Mouse (Mus musculus): ENCODE data around the gene Gm10065. TPM values are rescaled to one million over a fixed set of nuclear protein-coding genes. Genes with fewer than 3 reads are reported as not detected.
"Not testable (repeated sequence)": the region's sequence is repeated elsewhere in the genome, so short reads cannot be mapped to it uniquely, and the experiment has no call there.

Gm10065 gene
- polyA plus RNA-seq, 1 experiment from 2014 or later, result not detected

- DNase-seq (ENCODE audit: low spot score) (no peak), ATAC-seq (no peak)
- Histone ChIP-seq H3K4me2 (replicated peaks; ENCODE audit: low read depth, low read length) (no peak overlapping the region), H3K27ac (ENCODE audit: low read length) (no peak overlapping the region), H3K4me3 (ENCODE audit: low read depth, low read length) (no peak overlapping the region), H3K27me3 (replicated peaks; ENCODE audit: insufficient read depth, low read length) (no peaks in the 10 kb centered on the region), H3K36me3 (ENCODE audit: insufficient read depth, low read length) (no peaks in the 10 kb centered on the region), H3K9me3 (ENCODE audit: low read length) (no peaks in the 10 kb centered on the region), H3K9ac (replicated peaks; ENCODE audit: low read depth) (no peak overlapping the region), H3K4me1 (ENCODE audit: insufficient read depth, low read depth, low read length) (no peaks in the 10 kb centered on the region)
- no peak for TF ChIP-seq CTCF (IDR thresholded peaks at IDR 0.05)
- TF ChIP-seq EP300 (IDR thresholded peaks at IDR 0.05), result no peak
- WGBS, result 88% methylated on average over 1 of the region's 1 CpGs
Observed at GRCm38 (mm10) chr13:21486881-21487280, 7.6 kb upstream of the Gm10065 start.

- ATAC-seq (no peak), DNase-seq (ENCODE audit: low spot score) (no peak)
- Histone ChIP-seq H3K9ac (replicated peaks; ENCODE audit: low read depth) (no peak overlapping the region), H3K4me2 (replicated peaks; ENCODE audit: low read depth, low read length) (no peak overlapping the region), H3K4me1 (ENCODE audit: insufficient read depth, low read depth, low read length) (no peaks in the 10 kb centered on the region), H3K36me3 (ENCODE audit: insufficient read depth, low read length) (no peaks in the 10 kb centered on the region), H3K27me3 (replicated peaks; ENCODE audit: insufficient read depth, low read length) (no peaks in the 10 kb centered on the region), H3K4me3 (ENCODE audit: low read depth, low read length) (no peak overlapping the region), H3K27ac (ENCODE audit: low read length) (no peak overlapping the region), H3K9me3 (ENCODE audit: low read length) (no peaks in the 10 kb centered on the region)
- 44% methylated on average over 4 of the region's 4 CpGs for WGBS
- no peak for TF ChIP-seq CTCF (IDR thresholded peaks at IDR 0.05)
Observed at GRCm38 (mm10) chr13:21472427-21472826, 6.8 kb downstream of the Gm10065 start.

GRCm38 (mm10) chr13:21469097-21469496 is 10.1 kb downstream of the Gm10065 start:
- Histone ChIP-seq H3K9ac (replicated peaks; ENCODE audit: low read depth) (no peak overlapping the region), H3K9me3 (ENCODE audit: low read length) (no peaks in the 10 kb centered on the region), H3K27me3 (replicated peaks; ENCODE audit: insufficient read depth, low read length) (no peaks in the 10 kb centered on the region), H3K4me2 (replicated peaks; ENCODE audit: low read depth, low read length) (peak overlapping the region; percentile 91; the same call in 1 of the 2 replicates), H3K4me1 (ENCODE audit: insufficient read depth, low read depth, low read length) (no peaks in the 10 kb centered on the region), H3K27ac (ENCODE audit: low read length) (no peak overlapping the region), H3K36me3 (ENCODE audit: insufficient read depth, low read length) (no peaks in the 10 kb centered on the region), H3K4me3 (ENCODE audit: low read depth, low read length) (no peak overlapping the region)
- ATAC-seq (peak; percentile 29), DNase-seq (ENCODE audit: low spot score) (no peak)
- TF ChIP-seq CTCF (IDR thresholded peaks at IDR 0.05) (no peak), EP300 (IDR thresholded peaks at IDR 0.05) (no peak)
- WGBS, result 26% methylated on average over 9 of the region's 9 CpGs

- 2% methylated on average over 54 of the region's 54 CpGs for WGBS
- ATAC-seq, result peak; percentile 100
- Histone ChIP-seq H3K36me3 (ENCODE audit: insufficient read depth, low read length) (no peaks in the 10 kb centered on the region), H3K4me2 (replicated peaks; ENCODE audit: low read depth, low read length) (peak within 1 kb of the TSS; percentile 91), H3K27ac (ENCODE audit: low read length) (peak within 1 kb of the TSS; percentile 81), H3K4me3 (ENCODE audit: low read depth, low read length) (peak within 1 kb of the TSS; percentile 64), H3K9ac (replicated peaks; ENCODE audit: low read depth) (peak within 1 kb of the TSS; percentile 72), H3K4me1 (ENCODE audit: insufficient read depth, low read depth, low read length) (no peaks in the 10 kb centered on the region), H3K9me3 (ENCODE audit: low read length) (no peaks in the 10 kb centered on the region), H3K27me3 (replicated peaks; ENCODE audit: insufficient read depth, low read length) (no peaks in the 10 kb centered on the region)
- TF ChIP-seq EP300 (IDR thresholded peaks at IDR 0.05) (peak; percentile 42; the same call in 1 of the 2 replicates), CTCF (IDR thresholded peaks at IDR 0.05) (peak; percentile 12; the same call in 1 of the 2 replicates)
- peak; percentile 95 for DNase-seq (ENCODE audit: low spot score)
Observed at GRCm38 (mm10) chr13:21468061-21469019, 10.9 kb downstream of the Gm10065 start, which contains the start of gene Nkapl. Nkapl (minus strand) TSS chr13:21468509.

GRCm38 (mm10) chr13:21467336-21467735 is 11.9 kb downstream of the Gm10065 start:
- TF ChIP-seq EP300 (IDR thresholded peaks at IDR 0.05), result no peak
- no peak for TF ChIP-seq CTCF (IDR thresholded peaks at IDR 0.05)
- no peak for ATAC-seq
- WGBS, result 88% methylated on average over 10 of the region's 10 CpGs
- Histone ChIP-seq H3K27ac (ENCODE audit: low read length) (no peak overlapping the region), H3K4me2 (replicated peaks; ENCODE audit: low read depth, low read length) (no peak overlapping the region), H3K36me3 (ENCODE audit: insufficient read depth, low read length) (no peaks in the 10 kb centered on the region), H3K27me3 (replicated peaks; ENCODE audit: insufficient read depth, low read length) (no peaks in the 10 kb centered on the region), H3K9me3 (ENCODE audit: low read length) (no peaks in the 10 kb centered on the region), H3K9ac (replicated peaks; ENCODE audit: low read depth) (no peak overlapping the region), H3K4me3 (ENCODE audit: low read depth, low read length) (no peak overlapping the region), H3K4me1 (ENCODE audit: insufficient read depth, low read depth, low read length) (no peaks in the 10 kb centered on the region)
- DNase-seq (ENCODE audit: low spot score), result no peak

- not testable (repeated sequence) for H3K27ac ChIP-seq (ENCODE audit: low read length); ATAC-seq; H3K9ac ChIP-seq (replicated peaks; ENCODE audit: low read depth); H3K36me3 ChIP-seq (ENCODE audit: insufficient read depth, low read length); H3K27me3 ChIP-seq (replicated peaks; ENCODE audit: insufficient read depth, low read length); DNase-seq (ENCODE audit: low spot score); H3K4me1 ChIP-seq (ENCODE audit: insufficient read depth, low read depth, low read length); H3K4me3 ChIP-seq (ENCODE audit: low read depth, low read length); H3K4me2 ChIP-seq (replicated peaks; ENCODE audit: low read depth, low read length); H3K9me3 ChIP-seq (ENCODE audit: low read length)
- WGBS, result 50% methylated on average over 9 of the region's 9 CpGs
Observed at GRCm38 (mm10) chr13:21462516-21462915, 16.7 kb downstream of the Gm10065 start.

Data from lung, postnatal 0 days (tissue).